Mouse (Mus musculus) brain, embryonic 14.5 days (tissue): Measurements from ENCODE around the gene E2f3. TPM values are rescaled to one million over a fixed set of nuclear protein-coding genes. Genes with fewer than 3 reads are reported as not detected.

Experiments used
- DNase-seq: peaks from one replicate; pipeline ENCODE4 v3.0.0-alpha.2; 2011; ENCODE audit warnings: low read depth
- CTCF ChIP-seq: fragments of 200-500 bp; IDR thresholded peaks from 2 replicates; pipeline ENCODE4 v1.5.1; 2012; ENCODE audit warnings: inconsistent platforms, mild to moderate bottlenecking, moderate library complexity, borderline replicate concordance; ENCODE audit not compliant: insufficient read depth, insufficient read length; ENCODE audit errors: extremely low read depth
- POLR2A ChIP-seq: fragments of 200-500 bp; IDR thresholded peaks from 2 replicates; pipeline ENCODE4 v1.6.1; 2012; ENCODE audit warnings: mild to moderate bottlenecking, inconsistent platforms, borderline replicate concordance; ENCODE audit not compliant: poor library complexity, insufficient read depth, insufficient read length, severe bottlenecking; ENCODE audit errors: extremely low read depth
- polyA plus RNA-seq: library from polyadenylated mRNA; depleted of rRNA; stranded (reverse); fragments of >200 nt; gene quantifications from 2 replicates; pipeline ENCODE4 v1.2.3, GENCODE M21; 2012; rRNA removed

E2f3 gene
- polyA plus RNA-seq = 14.0 and 16.6 TPM in 2 replicates

DNA sequence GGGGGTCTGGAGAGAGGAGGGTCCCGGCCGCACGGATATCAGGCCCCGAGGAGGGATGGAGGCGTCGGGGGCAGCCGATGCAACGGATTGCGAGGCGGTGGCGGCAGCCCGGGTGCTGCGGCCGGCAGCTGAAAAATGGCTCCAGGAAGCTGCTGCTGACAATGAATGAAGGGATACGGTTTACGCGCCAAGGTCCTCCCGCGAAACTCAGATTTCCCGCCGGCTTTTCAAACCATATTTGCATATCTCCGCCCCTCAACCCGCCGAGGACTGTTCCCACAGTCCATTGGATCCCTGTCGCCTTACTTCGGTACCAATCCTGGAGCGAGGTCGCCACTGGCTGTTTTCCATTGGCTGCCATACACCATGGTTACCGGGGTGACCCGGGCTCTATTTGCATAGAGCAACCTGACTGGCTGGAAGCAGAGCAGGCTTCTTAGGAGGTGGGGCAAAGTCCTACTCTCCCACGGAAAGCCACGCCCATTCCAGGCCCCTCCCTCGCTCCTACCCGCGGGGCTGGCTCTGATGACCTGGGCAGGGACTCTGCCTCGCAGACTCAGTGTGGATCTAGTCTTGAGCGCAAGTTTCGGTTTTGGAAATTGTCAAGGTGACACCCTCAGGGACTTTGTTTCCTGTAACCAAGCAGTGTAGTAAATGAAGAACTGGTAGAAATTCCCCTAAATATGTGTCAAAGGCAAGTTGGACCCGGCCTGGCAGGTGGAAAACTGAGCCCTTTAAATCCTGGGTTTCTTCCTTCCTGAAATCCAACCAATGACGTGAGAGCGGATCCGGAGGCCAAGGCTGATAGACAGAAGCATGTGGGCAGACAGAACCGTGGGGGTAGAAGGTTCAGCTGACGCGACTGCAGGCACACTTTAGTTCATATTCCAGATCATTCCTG is at the start of gene E2f3:
Gene E2f3 (minus strand): TSS at position 209 of the 901 bp plus-strand sequence.
- TF ChIP-seq POLR2A (peak; percentile 61; the same call in 1 of the 2 replicates), CTCF (no peak)
- DNase-seq = peak; percentile 100

DNA sequence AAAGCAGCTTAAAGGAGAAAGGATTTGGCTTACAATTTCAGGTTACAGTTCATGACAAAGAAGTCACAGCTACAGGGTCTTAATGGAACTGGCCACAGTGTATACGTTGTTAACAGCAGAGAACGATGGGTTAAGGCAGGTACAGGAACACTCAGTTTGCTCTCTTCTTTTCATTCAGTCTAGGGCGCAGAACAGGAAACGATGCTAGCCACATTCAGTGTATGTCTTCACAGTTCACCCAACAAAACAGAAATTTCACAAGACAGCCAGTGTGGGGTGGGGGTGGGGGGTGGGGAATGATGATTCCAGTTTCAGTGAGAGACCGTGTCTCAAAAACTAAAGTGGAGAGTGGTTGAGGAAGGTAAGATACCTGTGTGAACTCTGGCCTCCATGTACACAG is 48.7 kb upstream of the E2f3 start:
- no peak for DNase-seq
- TF ChIP-seq POLR2A (no peak), CTCF (no peak)

DNA sequence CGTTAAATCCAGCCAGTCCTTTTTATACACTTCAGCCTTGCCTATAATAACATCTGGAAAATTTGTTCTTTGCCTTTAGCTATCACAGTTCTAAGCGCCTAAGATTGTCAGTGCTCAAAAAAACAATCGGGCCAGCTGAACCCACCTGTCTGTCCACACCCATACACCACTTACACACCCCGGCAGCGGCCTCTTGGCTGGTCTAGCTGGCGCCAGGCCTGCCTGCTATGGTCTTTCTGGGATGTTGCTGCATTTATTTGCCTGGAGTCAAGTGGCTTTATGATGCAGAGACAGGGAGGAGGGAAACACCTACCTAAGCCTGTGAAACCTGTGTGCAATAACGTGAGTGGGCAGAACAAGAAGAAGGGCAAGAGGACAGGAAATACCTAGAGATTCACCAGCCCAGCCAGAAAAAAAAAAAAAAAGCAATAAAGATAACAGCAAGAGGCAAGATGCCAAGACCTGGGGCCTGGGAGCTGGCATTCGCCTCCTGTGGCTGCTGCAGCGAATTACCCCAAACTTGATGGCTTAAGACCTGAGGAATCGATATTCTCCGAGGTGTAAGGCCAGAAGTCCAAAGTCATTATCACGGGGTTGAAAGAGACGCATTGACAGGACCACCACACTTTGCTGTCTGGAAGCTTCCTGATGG is 45.9 kb upstream of the E2f3 start:
- DNase-seq = no peak
- TF ChIP-seq POLR2A (no peak), CTCF (no peak)

GRCm38 (mm10) chr13:30027841-30028240 is 42.0 kb upstream of the E2f3 start:
- TF ChIP-seq CTCF = no peak
- TF ChIP-seq POLR2A = no peak
- no peak for DNase-seq

GRCm38 (mm10) chr13:30022487-30022886 is 36.6 kb upstream of the E2f3 start:
- DNase-seq = no peak
- TF ChIP-seq POLR2A = no peak
- no peak for TF ChIP-seq CTCF

- no peak for TF ChIP-seq CTCF
- DNase-seq = no peak
These were observed 32.7 kb upstream of the E2f3 start for GRCm38 (mm10) chr13:30018573-30018972.

GRCm38 (mm10) chr13:30017611-30018010 is 31.7 kb upstream of the E2f3 start:
- TF ChIP-seq CTCF (no peak), POLR2A (no peak)
- DNase-seq = no peak

- TF ChIP-seq POLR2A (no peak), CTCF (no peak)
- DNase-seq = no peak
These were observed 28.7 kb upstream of the E2f3 start for GRCm38 (mm10) chr13:30014576-30014975.

DNA sequence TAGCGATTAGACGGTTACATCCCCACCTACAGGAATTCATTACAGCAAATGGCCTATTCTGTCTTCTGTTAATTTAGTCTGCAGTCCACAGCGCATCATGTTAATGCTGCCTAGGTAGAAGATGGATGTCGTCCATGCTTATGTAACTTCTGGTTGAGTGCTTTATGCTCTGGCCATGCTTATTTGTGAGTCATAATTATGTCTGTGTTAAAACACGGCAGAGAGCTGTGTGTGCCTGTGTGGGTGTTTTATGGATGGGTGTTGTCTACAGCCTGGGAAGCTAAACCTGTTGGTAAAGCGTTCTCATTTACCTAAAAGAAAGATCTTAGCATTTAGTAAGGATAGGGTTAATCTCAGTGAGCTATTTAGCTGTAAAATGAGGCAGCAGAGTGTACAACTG is 26.4 kb upstream of the E2f3 start:
- no peak for DNase-seq
- TF ChIP-seq POLR2A (no peak), CTCF (no peak)

DNA sequence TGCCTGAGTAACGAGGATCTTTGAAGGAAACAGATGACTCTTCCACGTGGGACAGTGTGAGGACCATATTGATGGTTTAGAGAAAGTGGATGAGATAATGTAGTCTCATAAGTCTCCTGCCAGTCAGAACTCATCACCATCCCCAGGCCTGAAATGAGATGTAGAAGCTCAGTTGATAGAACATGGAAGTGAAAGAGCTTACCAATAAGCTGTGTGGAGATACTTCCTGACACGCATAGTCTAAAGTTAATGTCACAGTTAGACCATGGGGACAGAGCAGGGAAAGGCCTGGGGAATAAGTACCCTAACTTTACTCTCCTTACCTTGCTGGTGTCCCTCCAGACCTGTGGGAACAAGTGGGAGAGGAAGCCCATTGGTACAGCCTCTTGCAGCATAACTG is 22.9 kb upstream of the E2f3 start:
- DNase-seq = no peak
- TF ChIP-seq POLR2A (no peak), CTCF (no peak)

GRCm38 (mm10) chr13:30005422-30005821 is 19.6 kb upstream of the E2f3 start:
- TF ChIP-seq POLR2A = no peak
- no peak for TF ChIP-seq CTCF
- no peak for DNase-seq

DNA sequence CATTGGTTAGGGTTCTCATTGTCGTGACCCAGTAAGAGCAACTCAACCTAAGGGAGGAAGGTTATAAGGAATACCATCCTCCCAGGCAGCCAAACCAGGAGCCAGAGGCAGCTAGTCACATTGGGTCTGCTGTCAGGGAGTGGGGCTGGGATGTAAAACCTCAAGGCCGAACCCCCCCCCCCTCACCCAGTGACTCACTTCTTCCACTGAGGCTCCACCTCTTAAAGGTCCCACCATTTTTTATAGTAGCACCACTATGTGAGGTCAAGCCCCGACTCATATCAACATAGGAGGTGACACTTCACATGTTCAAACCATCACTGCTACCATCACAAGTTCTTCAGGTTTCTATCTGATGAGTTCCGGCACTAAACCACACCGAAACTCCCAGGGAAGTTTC is 19.0 kb upstream of the E2f3 start:
- TF ChIP-seq CTCF = no peak
- no peak for TF ChIP-seq POLR2A

GRCm38 (mm10) chr13:30003169-30003568 is 17.3 kb upstream of the E2f3 start:
- peak; percentile 41 for DNase-seq
- TF ChIP-seq CTCF (no peak), POLR2A (no peak)

More for the DNA sequence above, 19.0 kb upstream of the E2f3 start:
- DNase-seq = no peak

DNA sequence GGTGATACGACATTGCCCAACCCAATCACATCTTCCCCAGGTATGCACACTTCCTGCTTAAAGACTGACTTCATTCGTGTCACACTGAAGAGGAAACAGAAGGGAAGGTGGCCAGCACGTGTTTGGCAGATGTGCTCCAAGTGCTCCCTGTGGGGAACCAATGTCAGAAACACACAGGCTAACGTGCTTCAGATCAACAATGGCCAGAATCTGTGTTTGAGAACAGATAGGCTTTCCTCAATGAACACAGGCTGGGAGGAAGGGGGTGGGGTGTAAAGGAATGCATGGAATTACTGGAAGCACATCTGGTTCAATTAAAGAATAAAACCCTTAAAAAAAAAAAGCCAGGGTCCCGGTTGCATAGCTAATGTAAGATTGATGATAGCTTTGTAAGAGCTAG is 15.2 kb upstream of the E2f3 start:
- TF ChIP-seq POLR2A (no peak), CTCF (no peak)
- DNase-seq = no peak

- no peak for TF ChIP-seq POLR2A
- TF ChIP-seq CTCF = no peak
- no peak for DNase-seq
These were observed 2.1 kb upstream of the E2f3 start for GRCm38 (mm10) chr13:29987956-29988355.

DNA sequence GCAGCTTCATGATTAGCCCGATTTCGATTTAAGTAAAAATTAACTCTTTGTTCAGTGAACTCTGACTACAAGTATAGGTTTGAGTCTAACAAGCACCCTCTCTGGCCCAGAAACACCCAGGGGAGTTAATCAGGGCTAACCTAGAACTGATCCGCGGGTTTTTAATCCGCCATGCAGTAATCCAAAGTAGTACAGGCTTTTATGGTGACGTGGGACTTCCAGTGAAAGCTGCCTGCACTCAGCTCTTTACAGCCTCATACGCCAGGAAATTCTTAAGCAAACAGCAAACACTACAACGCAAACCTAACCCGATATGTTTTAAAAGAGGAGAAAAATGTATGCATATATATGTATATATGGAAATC is 875 bp upstream of the E2f3 start:
- no peak for DNase-seq
- TF ChIP-seq CTCF (no peak), POLR2A (no peak)
